Mouse (Mus musculus) left cerebral cortex, adult 6 months (tissue): ENCODE results near the gene Tmem131. TPM values are rescaled to one million over a fixed set of nuclear protein-coding genes. Genes with fewer than 3 reads are reported as not detected.

Experiments
- long read RNA-seq, 2 experiments: library from polyadenylated mRNA; unstranded; transcript quantifications; one replicate each; pipeline ENCODE4 v2.0.0; 2019 to 2020
- polyA plus RNA-seq: library from polyadenylated mRNA; unstranded; fragments of <200 nt; fragmentation: Nextera tagmentation; gene quantifications from 2 replicates; pipeline ENCODE4 v1.2.3, GENCODE M21; 2021

Tmem131 gene
- polyA plus RNA-seq, result 4.4 and 6.0 TPM in 2 replicates
- long read RNA-seq, experiment 1, partial matches to known transcripts, result 17 of 25 reads
- long read RNA-seq, experiment 1, other reads (novel, unspliced or antisense), result 8 of 25 reads
- long read RNA-seq, experiment 2, partial matches to known transcripts, result 14 of 19 reads
- long read RNA-seq, experiment 2, other reads (novel, unspliced or antisense), result 5 of 19 reads

DNA sequence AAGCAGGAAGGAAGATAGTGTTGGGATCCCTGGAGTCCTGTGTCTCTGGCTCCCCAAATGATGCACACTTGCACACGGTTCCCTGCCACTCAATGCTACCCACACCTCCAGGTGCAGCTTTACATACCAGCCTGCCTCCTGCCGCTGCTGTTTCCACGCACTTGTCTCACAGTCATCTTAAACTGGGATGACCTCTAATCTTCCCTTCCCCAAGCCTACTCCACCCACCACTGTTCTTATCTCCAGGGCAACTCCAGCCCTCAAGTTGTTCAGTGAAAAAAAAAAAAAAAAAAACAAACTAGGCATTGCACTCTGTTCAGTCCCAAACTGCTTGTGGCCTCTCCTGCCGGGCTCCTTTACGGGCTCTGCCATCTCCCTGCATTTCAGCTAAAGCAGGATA lies at the start of gene Tmem131:
TSS of gene Tmem131 (minus strand) at position 14 of the 400 bp plus-strand sequence.

DNA sequence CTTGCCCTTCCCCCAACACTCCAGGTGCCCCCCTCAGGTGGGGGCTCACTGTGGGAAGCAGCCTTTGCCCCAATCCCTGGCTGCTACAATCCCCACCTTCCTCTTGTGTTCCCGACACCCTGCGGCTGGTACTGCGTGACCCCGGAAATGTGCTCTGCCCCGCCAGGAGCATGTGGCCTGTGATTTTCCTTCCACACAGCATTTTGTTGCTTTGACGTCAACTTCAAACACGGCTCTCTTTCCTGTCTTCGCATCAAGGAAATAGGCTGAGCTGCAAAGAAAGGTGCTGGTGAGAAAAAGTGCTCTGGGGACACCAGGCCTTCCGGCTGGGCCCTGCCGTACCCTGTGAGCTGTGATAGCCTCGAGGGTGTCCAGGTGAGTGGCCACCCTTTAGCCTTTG lies 181.9 kb downstream of the Tmem131 start, which contains the start of gene Zap70:
TSS of gene Zap70 (plus strand) at position 231 of the 400 bp plus-strand sequence.

Other genes starting within 250 kb of the Tmem131 start
- 0.30 and 0.47 TPM in 2 replicates for gene 4933424G06Rik, start 233.5 kb downstream of the Tmem131 start, polyA plus RNA-seq
- 164 and 184 TPM in 2 replicates for gene Actr1b, start 229.2 kb downstream of the Tmem131 start, polyA plus RNA-seq
- 0.79 and 1.2 TPM in 2 replicates for gene Zap70, start 181.9 kb downstream of the Tmem131 start, polyA plus RNA-seq
- gene Vwa3b, start 82.9 kb upstream of the Tmem131 start, polyA plus RNA-seq, result 0.97 and 1.4 TPM in 2 replicates